Mouse (Mus musculus): ENCODE results near the gene Sh2d4b. TPM values are rescaled to one million over a fixed set of nuclear protein-coding genes. Genes with fewer than 3 reads are reported as not detected.

Sh2d4b gene
- polyA plus RNA-seq, 1 experiment from 2014 or later, result 0.39 TPM

- WGBS, result 55% methylated on average over 11 of the region's 11 CpGs
- Histone ChIP-seq H3K36me3 (no peaks in the 10 kb centered on the region), H3K9ac (no peak overlapping the region), H3K4me3 (replicated peaks) (no peak overlapping the region), H3K4me2 (peak overlapping the region; percentile 21; the same call in 1 of the 2 replicates), H3K9me3 (no peaks in the 10 kb centered on the region), H3K27me3 (replicated peaks) (no peaks in the 10 kb centered on the region), H3K27ac (no peak overlapping the region), H3K4me1 (no peaks in the 10 kb centered on the region)
- peak; percentile 60; the same call in 1 of the 2 replicates for ATAC-seq (ENCODE audit: insufficient read depth, low FRiP score, low read depth)
Measured at GRCm38 (mm10) chr14:40830094-40830493, 63.0 kb downstream of the Sh2d4b start.

- Histone ChIP-seq H3K36me3 (no peaks in the 10 kb centered on the region), H3K27ac (no peak overlapping the region), H3K27me3 (replicated peaks) (no peaks in the 10 kb centered on the region), H3K4me2 (no peak overlapping the region), H3K9me3 (no peaks in the 10 kb centered on the region), H3K4me3 (replicated peaks) (no peak overlapping the region), H3K4me1 (no peaks in the 10 kb centered on the region), H3K9ac (no peak overlapping the region)
- WGBS, result 71% methylated on average over 2 of the region's 2 CpGs
- no peak for ATAC-seq (ENCODE audit: insufficient read depth, low FRiP score, low read depth)
Measured at GRCm38 (mm10) chr14:40818051-40818450, 75.0 kb downstream of the Sh2d4b start.

GRCm38 (mm10) chr14:40816715-40817114 is 76.4 kb downstream of the Sh2d4b start:
- H3K36me3 ChIP-seq, result no peaks in the 10 kb centered on the region
- whole genome bisulfite sequencing, result 82% methylated on average over 5 of the region's 5 CpGs
- H3K9ac ChIP-seq, result no peak overlapping the region
- no peaks in the 10 kb centered on the region for H3K27me3 ChIP-seq (replicated peaks)
- H3K4me1 ChIP-seq, result no peaks in the 10 kb centered on the region
- no peaks in the 10 kb centered on the region for H3K9me3 ChIP-seq
- H3K27ac ChIP-seq, result no peak overlapping the region
- H3K4me3 ChIP-seq (replicated peaks), result no peak overlapping the region
- H3K4me2 ChIP-seq, result no peak overlapping the region
- no peak for ATAC-seq (ENCODE audit: insufficient read depth, low FRiP score, low read depth)

GRCm38 (mm10) chr14:40791606-40792005 is 101.5 kb downstream of the Sh2d4b start:
- Histone ChIP-seq H3K4me3 (replicated peaks) (no peak overlapping the region), H3K27ac (no peak overlapping the region), H3K27me3 (replicated peaks) (no peaks in the 10 kb centered on the region), H3K36me3 (no peaks in the 10 kb centered on the region), H3K4me1 (no peaks in the 10 kb centered on the region), H3K4me2 (no peak overlapping the region), H3K9ac (no peak overlapping the region), H3K9me3 (no peaks in the 10 kb centered on the region)
- 45% methylated on average over 1 of the region's 1 CpGs for WGBS
- no peak for ATAC-seq (ENCODE audit: insufficient read depth, low FRiP score, low read depth)

- 33% methylated on average over 3 of the region's 3 CpGs for WGBS
- H3K9me3 ChIP-seq, result no peaks in the 10 kb centered on the region
- no peak overlapping the region for H3K27ac ChIP-seq
- no peak overlapping the region for H3K9ac ChIP-seq
- no peak for ATAC-seq (ENCODE audit: insufficient read depth, low FRiP score, low read depth)
- no peak overlapping the region for H3K4me3 ChIP-seq (replicated peaks)
- no peaks in the 10 kb centered on the region for H3K27me3 ChIP-seq (replicated peaks)
- no peaks in the 10 kb centered on the region for H3K4me1 ChIP-seq
- H3K36me3 ChIP-seq, result no peaks in the 10 kb centered on the region
- no peak overlapping the region for H3K4me2 ChIP-seq
Measured at GRCm38 (mm10) chr14:40789110-40789509, 104.0 kb downstream of the Sh2d4b start.

- H3K4me3 ChIP-seq (replicated peaks), result no peak overlapping the region
- H3K9me3 ChIP-seq, result no peaks in the 10 kb centered on the region
- no peak overlapping the region for H3K27ac ChIP-seq
- no peaks in the 10 kb centered on the region for H3K27me3 ChIP-seq (replicated peaks)
- H3K4me2 ChIP-seq, result no peak overlapping the region
- H3K9ac ChIP-seq, result no peak overlapping the region
- 59% methylated on average over 7 of the region's 7 CpGs for WGBS
- H3K36me3 ChIP-seq, result no peaks in the 10 kb centered on the region
- no peak for ATAC-seq (ENCODE audit: insufficient read depth, low FRiP score, low read depth)
- H3K4me1 ChIP-seq, result no peaks in the 10 kb centered on the region
Measured at GRCm38 (mm10) chr14:40769097-40770090, 123.7 kb downstream of the Sh2d4b start.

Other genes with a start within 250 kb of the Sh2d4b start
- gene Tspan14, start 73.5 kb upstream of the Sh2d4b start, polyA plus RNA-seq (2015; fragmentation: Nextera tagmentation; extraction: Ambion mirVana), result 67.5 and 72.3 TPM in 2 replicates
- gene Fam213a, start 120.5 kb upstream of the Sh2d4b start, polyA plus RNA-seq (2015; fragmentation: Nextera tagmentation; extraction: Ambion mirVana), result 40.2 and 43.5 TPM in 2 replicates
- not detected in 2 replicates for gene Dydc2, start 175.9 kb upstream of the Sh2d4b start, polyA plus RNA-seq (2015; fragmentation: Nextera tagmentation; extraction: Ambion mirVana)
- gene Dydc1, start 179.6 kb upstream of the Sh2d4b start, polyA plus RNA-seq (2015; fragmentation: Nextera tagmentation; extraction: Ambion mirVana), result not detected in 2 replicates
- 8.6 and 12.3 TPM in 2 replicates for gene Mat1a, start 211.8 kb upstream of the Sh2d4b start, polyA plus RNA-seq (2015; fragmentation: Nextera tagmentation; extraction: Ambion mirVana)
- gene Sftpa1, start 238.5 kb upstream of the Sh2d4b start, polyA plus RNA-seq (2015; fragmentation: Nextera tagmentation; extraction: Ambion mirVana), result not detected in 2 replicates